Mouse (Mus musculus): ENCODE results near the gene Mthfd1l. TPM values are rescaled to one million over a fixed set of nuclear protein-coding genes. Genes with fewer than 3 reads are reported as not detected.

The Mthfd1l gene
- polyA plus RNA-seq, 1 experiment: 1.6 TPM

DNA sequence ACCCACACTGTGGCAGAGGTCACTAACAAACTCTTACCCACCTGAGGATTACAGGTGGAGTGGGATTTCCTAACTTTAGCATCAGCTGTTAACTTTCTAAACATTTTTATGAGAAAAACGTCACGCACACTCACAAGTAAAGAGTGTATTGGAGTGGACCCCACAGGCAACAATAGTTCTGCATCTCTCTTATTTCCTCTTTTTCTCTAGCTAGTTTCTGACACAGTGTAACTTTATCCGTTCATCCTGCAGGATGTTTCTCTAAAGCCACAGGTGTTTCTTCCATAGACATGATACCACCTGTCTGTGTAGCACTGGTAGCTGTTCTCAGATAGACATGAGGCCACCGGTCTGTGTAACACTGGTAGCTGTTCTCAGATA, 238.1 kb downstream of the Mthfd1l start:
- Histone ChIP-seq H3K36me3 (ENCODE audit: control insufficient read depth, insufficient read depth, low read length) (no peaks in the 10 kb centered on the region), H3K4me3 (ENCODE audit: control insufficient read depth, low read depth, low read length) (no peak overlapping the region), H3K27ac (ENCODE audit: control insufficient read depth, insufficient read depth, low read depth, low read length) (no peak overlapping the region), H3K4me1 (ENCODE audit: control insufficient read depth, insufficient read depth, low read length) (peaks cover 6% of the 10 kb centered on the region), H3K27me3 (ENCODE audit: control insufficient read depth, insufficient read depth, low read length) (no peaks in the 10 kb centered on the region)
- TF ChIP-seq POLR2A (IDR thresholded peaks at IDR 0.05; ENCODE audit: control insufficient read depth, low read depth, low read length) (no peak), CTCF (IDR thresholded peaks at IDR 0.05; ENCODE audit: control insufficient read depth, insufficient read depth, insufficient replicate concordance, low read depth, low read length) (no peak)

Other genes with a start within 250 kb of the Mthfd1l start
- gene Plekhg1, start 232.8 kb upstream of the Mthfd1l start, polyA plus RNA-seq (2012; rRNA removed): 3.9 and 4.8 TPM in 2 replicates